Mouse (Mus musculus): ENCODE results near the gene Camk2d.

Gene Camk2d

DNA sequence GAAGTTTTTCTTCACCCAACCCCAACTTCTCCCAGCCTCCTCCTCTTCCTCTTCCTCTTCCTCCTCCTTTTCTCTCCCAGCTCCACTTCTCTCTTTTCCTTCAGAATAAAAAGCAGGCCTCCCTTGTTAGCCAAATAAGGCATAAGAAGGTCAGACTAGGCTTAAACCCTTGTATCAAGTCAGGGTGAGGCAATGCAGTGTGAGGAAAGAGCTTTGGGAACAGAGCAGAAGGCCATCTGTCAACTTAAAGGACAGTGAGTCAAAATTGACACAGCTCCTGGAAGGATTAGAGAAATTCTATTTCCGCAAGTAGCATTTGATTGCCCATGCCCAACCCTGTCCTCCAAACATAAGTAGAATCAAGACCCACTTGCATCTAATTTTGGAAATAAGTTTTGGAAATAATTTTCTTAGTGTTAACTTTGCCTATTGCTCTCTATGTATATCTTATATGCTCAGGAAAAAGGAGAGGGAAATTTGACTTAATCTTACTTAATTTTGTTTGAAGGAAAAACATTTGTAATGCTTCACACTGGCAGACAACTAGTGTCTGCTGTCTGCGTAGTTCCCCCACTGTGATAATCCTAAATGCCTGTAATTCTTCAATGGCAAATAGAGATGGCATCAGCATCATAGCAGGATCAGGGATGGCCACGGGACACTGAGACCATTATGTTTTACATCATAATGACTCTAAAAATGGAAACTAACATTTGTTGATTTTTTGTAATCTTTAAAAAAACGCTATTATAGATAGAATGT, 16.8 kb downstream of the Camk2d start:
- DNase-seq (ENCODE audit: low read depth, low spot score), result no peak

DNA sequence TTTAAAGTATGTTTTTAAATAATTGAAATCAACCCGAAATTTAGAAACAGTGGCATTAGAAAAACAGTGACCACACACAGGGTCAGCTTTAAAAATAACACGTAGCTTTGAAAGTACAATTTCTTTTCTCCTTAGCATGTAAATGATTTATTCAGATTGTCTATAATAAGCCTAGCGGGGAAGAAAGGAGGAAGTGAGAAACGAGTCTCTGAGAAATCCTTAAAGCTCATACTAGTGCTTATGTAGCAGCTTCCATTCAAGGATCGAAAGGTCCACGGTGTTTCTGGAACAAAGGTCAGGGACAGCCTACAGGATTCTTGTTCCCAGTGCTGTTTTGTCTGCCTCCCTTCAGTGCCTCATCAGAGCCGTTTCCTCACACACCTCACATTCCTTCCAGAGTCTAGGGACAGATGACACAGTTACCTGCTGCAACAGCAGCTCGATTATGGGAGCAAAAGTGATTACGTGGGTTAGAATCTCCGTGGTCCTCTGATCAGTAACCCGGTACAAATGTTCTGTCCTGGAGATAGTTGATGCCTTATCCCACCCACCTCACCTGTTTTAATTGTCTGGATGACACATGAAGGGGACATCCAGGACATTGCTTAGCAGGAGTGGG, 17.5 kb downstream of the Camk2d start:
- no peak for DNase-seq (ENCODE audit: low read depth, low spot score)

DNA sequence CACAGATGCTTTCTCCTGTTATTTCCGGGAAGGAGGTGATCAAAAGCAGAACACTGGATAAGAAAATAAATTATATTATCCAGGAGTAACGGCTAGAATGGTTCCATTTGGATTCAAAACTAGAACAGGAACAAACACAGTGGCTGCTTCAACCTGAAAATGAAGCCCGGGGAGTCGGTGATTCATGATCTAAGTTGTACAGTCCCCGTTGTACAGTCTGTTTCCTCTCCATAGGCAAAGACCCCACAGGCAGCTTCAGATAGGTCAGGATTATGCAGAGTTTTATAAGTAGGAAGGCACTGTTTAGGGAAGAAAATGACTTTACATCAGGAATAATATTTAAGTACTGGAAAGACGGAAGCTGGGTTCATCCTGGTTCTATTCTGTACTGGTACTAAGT, 19.2 kb downstream of the Camk2d start:
- no peak for DNase-seq (ENCODE audit: low read depth, low spot score)

DNA sequence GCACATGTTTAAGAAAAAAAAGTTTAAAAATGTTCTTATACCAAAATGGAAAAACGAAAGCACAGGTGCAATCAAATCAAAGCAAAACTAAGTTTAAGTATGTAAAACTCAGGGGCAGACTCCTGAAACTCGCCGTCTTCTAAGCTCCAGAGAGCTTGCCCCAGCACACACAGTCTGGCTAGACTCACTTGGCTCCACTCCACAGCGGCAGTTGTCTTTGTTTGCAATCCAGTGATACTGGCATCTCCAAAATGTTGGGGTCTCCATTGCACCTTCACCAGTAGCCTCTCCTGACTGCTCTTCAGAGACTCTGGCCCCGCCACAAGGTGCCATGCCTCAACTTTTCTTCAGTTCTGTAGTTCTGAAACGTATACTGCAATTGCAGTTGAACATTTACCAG, 24.1 kb downstream of the Camk2d start:
- no peak for DNase-seq (ENCODE audit: low read depth, low spot score)

DNA sequence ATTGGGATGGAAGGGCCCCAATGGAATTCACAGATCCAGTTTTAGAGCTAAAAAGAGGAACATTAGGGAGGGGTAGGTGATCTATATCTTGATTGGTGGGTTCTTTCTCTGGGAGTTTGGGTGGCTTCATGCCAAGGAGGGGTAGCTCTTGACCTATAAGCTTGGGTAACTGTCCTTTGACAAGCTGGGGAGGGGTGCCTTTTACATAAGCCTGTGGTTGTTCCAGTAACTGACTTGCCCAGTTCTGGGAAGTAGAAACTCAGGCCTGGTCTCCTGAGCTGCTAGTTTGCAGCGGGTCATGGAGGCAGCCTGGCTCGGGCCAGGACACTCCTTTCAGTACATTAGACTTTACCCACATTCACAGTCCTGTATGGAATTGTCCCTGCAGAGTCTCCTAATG, 26.4 kb downstream of the Camk2d start:
- no peak for DNase-seq (ENCODE audit: low read depth, low spot score)

DNA sequence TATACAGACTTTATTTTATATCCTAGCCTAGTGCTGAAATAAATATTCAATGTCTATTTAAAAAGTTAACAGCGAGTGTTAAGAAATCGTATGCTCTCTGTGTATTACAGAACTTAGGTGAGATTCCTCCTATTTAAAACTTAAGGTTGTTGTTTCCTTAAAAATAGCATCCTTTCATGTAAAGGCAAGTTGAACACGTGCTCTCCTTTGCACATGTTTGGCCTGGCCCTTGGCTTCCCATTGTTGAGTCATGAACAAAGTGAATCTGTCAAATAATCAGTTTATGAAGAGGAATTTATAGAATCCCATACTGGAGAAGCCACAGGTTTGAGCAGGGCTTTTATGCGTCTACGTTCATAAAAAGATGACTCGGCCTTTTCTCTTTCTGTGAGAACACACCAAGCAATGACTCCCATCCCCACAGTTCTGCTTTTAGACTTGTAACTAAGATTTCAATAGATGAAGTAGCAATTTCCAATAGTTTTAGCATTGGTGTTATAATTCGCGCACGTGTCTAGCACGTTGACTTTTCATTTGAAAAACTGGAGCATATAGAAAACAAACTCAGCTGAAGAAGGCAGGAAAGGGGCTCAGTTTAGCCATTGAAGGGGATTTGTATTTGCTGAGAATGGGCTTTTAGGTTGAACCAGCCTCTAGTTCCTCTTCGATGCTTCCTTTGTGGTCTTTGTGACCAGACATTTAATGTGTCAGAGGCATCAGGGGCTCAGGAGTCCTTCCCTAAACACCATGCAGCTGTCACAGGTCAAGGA, 29.1 kb downstream of the Camk2d start:
- no peak for DNase-seq (ENCODE audit: low read depth, low spot score)

GRCm38 (mm10) chr3:126625764-126626040, 29.6 kb downstream of the Camk2d start:
- DNase-seq (ENCODE audit: low read depth, low spot score), result no peak

- no peak for DNase-seq (ENCODE audit: low read depth, low spot score)
These were observed 31.9 kb downstream of the Camk2d start for GRCm38 (mm10) chr3:126627968-126628367.

DNA sequence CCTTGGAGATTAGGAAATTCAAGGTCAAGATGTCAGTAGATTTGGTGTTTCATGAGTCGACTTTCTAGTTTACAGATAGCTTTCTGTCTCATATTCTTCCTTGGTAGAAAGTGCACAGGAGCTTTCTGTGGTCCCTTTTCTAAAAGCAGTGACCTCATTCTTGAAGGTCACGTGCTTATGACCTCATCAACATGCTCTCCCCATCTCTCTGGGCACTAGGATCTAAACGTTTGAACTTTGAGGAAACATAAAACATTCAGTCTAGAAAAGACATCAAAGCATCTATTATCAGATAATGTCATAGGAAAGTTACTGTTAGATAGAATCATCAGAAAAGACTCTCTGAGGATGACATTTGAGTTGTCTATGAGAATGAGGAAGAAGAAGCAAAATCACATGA, 32.3 kb downstream of the Camk2d start:
- DNase-seq (ENCODE audit: low read depth, low spot score), result no peak

GRCm38 (mm10) chr3:126629040-126629439, 32.9 kb downstream of the Camk2d start:
- DNase-seq (ENCODE audit: low read depth, low spot score), result no peak

GRCm38 (mm10) chr3:126630111-126630869, 34.2 kb downstream of the Camk2d start:
- no peak for DNase-seq (ENCODE audit: low read depth, low spot score)

DNA sequence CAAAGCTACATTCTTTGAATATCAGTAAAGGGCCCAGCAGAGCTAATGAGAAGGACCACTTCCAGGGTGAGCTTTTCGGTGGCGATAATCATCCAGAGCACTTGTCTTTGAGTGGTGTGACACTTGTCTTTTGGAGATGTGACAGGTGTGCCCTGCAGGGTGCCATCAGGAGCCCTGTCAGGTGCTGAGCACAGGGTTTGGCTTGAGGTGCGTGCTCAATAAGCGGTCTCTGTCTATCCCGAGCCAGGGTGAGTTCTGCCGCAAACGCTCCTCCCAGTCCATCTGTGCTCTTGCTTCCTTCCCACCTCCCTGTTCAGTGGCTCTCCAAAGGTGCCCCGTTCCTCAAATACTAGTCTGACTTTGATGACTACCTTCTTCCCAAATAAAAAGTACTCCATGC, 35.5 kb downstream of the Camk2d start:
- no peak for DNase-seq (ENCODE audit: low read depth, low spot score)

- no peak for DNase-seq (ENCODE audit: low read depth, low spot score)
These were observed 36.5 kb downstream of the Camk2d start for GRCm38 (mm10) chr3:126632580-126632979.

- DNase-seq (ENCODE audit: low read depth, low spot score), result no peak
These were observed 38.1 kb downstream of the Camk2d start for GRCm38 (mm10) chr3:126634171-126634570.

- DNase-seq (ENCODE audit: low read depth, low spot score), result no peak
These were observed 42.2 kb downstream of the Camk2d start for GRCm38 (mm10) chr3:126638259-126638658.

- peak; percentile 28 for DNase-seq (ENCODE audit: low read depth, low spot score)
These were observed 43.0 kb downstream of the Camk2d start for GRCm38 (mm10) chr3:126639098-126639513.

GRCm38 (mm10) chr3:126640443-126641251, 44.5 kb downstream of the Camk2d start:
- DNase-seq (ENCODE audit: low read depth, low spot score), result no peak

- DNase-seq (ENCODE audit: low read depth, low spot score), result no peak
These were observed 45.3 kb downstream of the Camk2d start for GRCm38 (mm10) chr3:126641451-126641850.

GRCm38 (mm10) chr3:126643071-126644010, 47.2 kb downstream of the Camk2d start:
- no peak for DNase-seq (ENCODE audit: low read depth, low spot score)

- DNase-seq (ENCODE audit: low read depth, low spot score), result no peak
These were observed 54.2 kb downstream of the Camk2d start for GRCm38 (mm10) chr3:126650332-126650731.

Measured in brain, embryonic 18.5 days (tissue).